Mouse (Mus musculus) urinary bladder, postnatal 4 days (tissue): ENCODE data around the gene Arl8a.

ENCODE experiments used
- DNase-seq, 2 experiments: peaks; one replicate each; pipeline ENCODE4 v3.0.0; 2021 to 2022; ENCODE audit warnings: low spot score in 2 of 2

Arl8a gene

GRCm38 (mm10) chr1:135133678-135134435, 12.8 kb upstream of the Arl8a start:
- no peak for DNase-seq

GRCm38 (mm10) chr1:135135111-135135787, 11.4 kb upstream of the Arl8a start:
- DNase-seq = no peak

- no peak for DNase-seq
Observed at GRCm38 (mm10) chr1:135136500-135136899, 10.1 kb upstream of the Arl8a start.

GRCm38 (mm10) chr1:135139906-135140305, 6.7 kb upstream of the Arl8a start:
- no peak for DNase-seq

- no peak for DNase-seq
Observed at GRCm38 (mm10) chr1:135142452-135142851, 4.2 kb upstream of the Arl8a start.

GRCm38 (mm10) chr1:135143940-135144339, 2.7 kb upstream of the Arl8a start:
- DNase-seq = no peak

GRCm38 (mm10) chr1:135146946-135147701, 500 bp downstream of the Arl8a start:
- peak; percentile 84 to 85 for DNase-seq

GRCm38 (mm10) chr1:135147702-135148058, 1.1 kb downstream of the Arl8a start:
- DNase-seq = no peak

- no peak for DNase-seq
Observed at GRCm38 (mm10) chr1:135148476-135148875, 1.9 kb downstream of the Arl8a start.

GRCm38 (mm10) chr1:135148996-135149395, 2.4 kb downstream of the Arl8a start:
- no peak for DNase-seq

GRCm38 (mm10) chr1:135154011-135154410, 7.4 kb downstream of the Arl8a start:
- DNase-seq = no peak

- DNase-seq = peak; percentile 69 to 75
Observed at GRCm38 (mm10) chr1:135154411-135154959, 7.9 kb downstream of the Arl8a start.

- DNase-seq = no peak
Observed at GRCm38 (mm10) chr1:135156300-135156699, 9.7 kb downstream of the Arl8a start.

GRCm38 (mm10) chr1:135158633-135159032, 12.0 kb downstream of the Arl8a start:
- no peak for DNase-seq

GRCm38 (mm10) chr1:135159074-135159473, 12.4 kb downstream of the Arl8a start:
- DNase-seq = no peak

- no peak for DNase-seq
Observed at GRCm38 (mm10) chr1:135159556-135160123, 13.0 kb downstream of the Arl8a start.

- no peak for DNase-seq
Observed at GRCm38 (mm10) chr1:135160411-135161050, 13.9 kb downstream of the Arl8a start.

- no peak for DNase-seq
Observed at GRCm38 (mm10) chr1:135162720-135163119, 16.1 kb downstream of the Arl8a start.

- no peak for DNase-seq
Observed at GRCm38 (mm10) chr1:135167435-135167834, 20.8 kb downstream of the Arl8a start, which contains the start of gene Gpr37l1. Gpr37l1 (minus strand) TSS chr1:135167681.

GRCm38 (mm10) chr1:135168453-135169200, 22.0 kb downstream of the Arl8a start:
- DNase-seq = no peak
